Mouse (Mus musculus) spleen, embryonic (tissue): Measurements from ENCODE around the gene Tnfsf4.

Source experiments
- CTCF ChIA-PET: fragments of 350-600 bp; sonication (Branson Sonifier 250); formaldehyde crosslinking; loops from one replicate; lab custom pipeline; 2022; lab: Charles Lee

Tnfsf4 gene

GRCm38 (mm10) chr1:161451683-161452245 is 56.6 kb downstream of the Tnfsf4 start:
- CTCF ChIA-PET: no interaction called here

- CTCF ChIA-PET: no interaction called here
These were observed 57.0 kb downstream of the Tnfsf4 start for GRCm38 (mm10) chr1:161452250-161452649.

GRCm38 (mm10) chr1:161463388-161464085 is 68.3 kb downstream of the Tnfsf4 start:
- CTCF ChIA-PET: interaction anchor here (0.6 kb wide), 1 partner anchor 31 kb away, joined by 3 read pairs; no protein-coding TSS in a partner anchor
